Mouse (Mus musculus): ENCODE results near the gene Abcd4.

GRCm38 (mm10) chr12:84598324-84598723, 18.9 kb downstream of the Abcd4 start:
- no peak for TF ChIP-seq CTCF (IDR thresholded peaks at IDR 0.05; ENCODE audit: extremely low read depth, insufficient read depth, insufficient read length, insufficient replicate concordance)
- TF ChIP-seq POLR2A (IDR thresholded peaks at IDR 0.05; ENCODE audit: low read depth, low read length), result no peak
